Mouse (Mus musculus) kidney, adult 2 months (tissue): ENCODE measurements around the gene Irs3.

Source experiments
- CTCF ChIP-seq: fragments of 200-500 bp; conservative IDR thresholded peaks from 2 replicates; pipeline ENCODE4 v1.5.1; 2011; ENCODE audit warnings: low read depth, mild to moderate bottlenecking, control low read depth, low read length, moderate library complexity, mixed read lengths; ENCODE audit not compliant: insufficient read depth, insufficient read length
- POLR2A ChIP-seq: fragments of 200-500 bp; IDR thresholded peaks from one replicate; pipeline ENCODE4 v1.6.1; 2011; ENCODE audit warnings: low read depth, low read length, control low read depth

- TF ChIP-seq CTCF, result no peak
- no peak for TF ChIP-seq POLR2A
Observed at GRCm38 (mm10) chr5:137595921-137596320, 49.6 kb downstream of the Irs3 start.
